Mouse (Mus musculus) fat pad, adult 2 months (tissue): ENCODE results near the gene Gimap8.
"Not testable (repeated sequence)": the region's sequence is repeated elsewhere in the genome, so short reads cannot be mapped to it uniquely, and the experiment has no call there.

Experiments used
- DNase-seq: peaks from one replicate; pipeline ENCODE4 v3.0.0-alpha.2; 2011; ENCODE audit warnings: low read depth, low spot score; ENCODE audit errors: extremely low read depth

Gimap8 gene

GRCm38 (mm10) chr6:48677492-48678345, 30.7 kb downstream of the Gimap8 start:
- no peak for DNase-seq

GRCm38 (mm10) chr6:48678391-48678790, 31.4 kb downstream of the Gimap8 start:
- no peak for DNase-seq

- no peak for DNase-seq
These were observed 32.7 kb downstream of the Gimap8 start for GRCm38 (mm10) chr6:48679701-48680100.

GRCm38 (mm10) chr6:48680421-48680820, 33.4 kb downstream of the Gimap8 start:
- no peak for DNase-seq

GRCm38 (mm10) chr6:48681472-48682090, 34.5 kb downstream of the Gimap8 start:
- DNase-seq: no peak

GRCm38 (mm10) chr6:48682271-48682670, 35.2 kb downstream of the Gimap8 start:
- no peak for DNase-seq

- not testable (repeated sequence) for DNase-seq
These were observed 36.3 kb downstream of the Gimap8 start for GRCm38 (mm10) chr6:48683263-48683821.

- no peak for DNase-seq
These were observed 37.3 kb downstream of the Gimap8 start, which contains the start of gene Gimap4 for GRCm38 (mm10) chr6:48684319-48684718. TSS of gene Gimap4 (plus strand) at chr6:48684549.

- no peak for DNase-seq
These were observed 37.8 kb downstream of the Gimap8 start for GRCm38 (mm10) chr6:48684806-48685205.

- no peak for DNase-seq
These were observed 38.2 kb downstream of the Gimap8 start for GRCm38 (mm10) chr6:48685251-48685650.

GRCm38 (mm10) chr6:48685694-48686665, 38.9 kb downstream of the Gimap8 start:
- DNase-seq: no peak

- DNase-seq: no peak
These were observed 40.0 kb downstream of the Gimap8 start for GRCm38 (mm10) chr6:48687077-48687476.

GRCm38 (mm10) chr6:48689320-48689719, 42.3 kb downstream of the Gimap8 start:
- no peak for DNase-seq

GRCm38 (mm10) chr6:48692962-48693361, 45.9 kb downstream of the Gimap8 start:
- no peak for DNase-seq

- no peak for DNase-seq
These were observed 50.0 kb downstream of the Gimap8 start for GRCm38 (mm10) chr6:48696830-48697554.

- no peak for DNase-seq
These were observed 50.5 kb downstream of the Gimap8 start for GRCm38 (mm10) chr6:48697555-48697930.

- no peak for DNase-seq
These were observed 51.2 kb downstream of the Gimap8 start for GRCm38 (mm10) chr6:48698066-48698856.

GRCm38 (mm10) chr6:48698888-48699287, 51.9 kb downstream of the Gimap8 start:
- DNase-seq: no peak
